Mouse (Mus musculus) CD8-positive naive resting alpha-beta T cell, adult 57 days (primary cell): ENCODE results near the gene Spns1. TPM values are rescaled to one million over a fixed set of nuclear protein-coding genes. Genes with fewer than 3 reads are reported as not detected.

Source experiments
- total RNA-seq: library from RNA; stranded (reverse); gene quantifications from one replicate; pipeline ENCODE4 v1.2.4, GENCODE M21; 2023

Spns1 gene
- 86.1 TPM for total RNA-seq

GRCm38 (mm10) chr7:126377278-126378158, at the start of gene Spns1:
TSS of gene Spns1 (minus strand) at chr7:126377450.

GRCm38 (mm10) chr7:126414725-126415124, 37.5 kb upstream of the Spns1 start, which contains the start of gene Cd19:
TSS of gene Cd19 (minus strand) at chr7:126414889.

GRCm38 (mm10) chr7:126396298-126397119, 19.3 kb upstream of the Spns1 start, which contains the start of gene Nfatc2ip:
TSS of gene Nfatc2ip (minus strand) at chr7:126396737.

GRCm38 (mm10) chr7:126369393-126369792, 7.9 kb downstream of the Spns1 start, which contains the start of gene Lat:
TSS of gene Lat (minus strand) at chr7:126369570.

Other genes with a start within 250 kb of the Spns1 start
- gene Xpo6, start 176.9 kb downstream of the Spns1 start, total RNA-seq, result 159 TPM
- 59.1 TPM for gene Sbk1, start 104.8 kb downstream of the Spns1 start, total RNA-seq
- 568 TPM for gene Lat, start 7.9 kb downstream of the Spns1 start, total RNA-seq
- gene Nfatc2ip, start 19.3 kb upstream of the Spns1 start, total RNA-seq, result 22.8 TPM
- 78.2 TPM for gene Cd19, start 37.4 kb upstream of the Spns1 start, total RNA-seq
- 36.5 TPM for gene Rabep2, start 51.3 kb upstream of the Spns1 start, total RNA-seq
- gene Atp2a1, start 85.7 kb upstream of the Spns1 start, total RNA-seq, result 1.3 TPM
- 93.6 TPM for gene Sh2b1, start 98.0 kb upstream of the Spns1 start, total RNA-seq
- gene Tufm, start 109.9 kb upstream of the Spns1 start, total RNA-seq, result 43.1 TPM
- 201 TPM for gene Atxn2l, start 126.0 kb upstream of the Spns1 start, total RNA-seq
- 132 TPM for gene Eif3c, start 189.0 kb upstream of the Spns1 start, total RNA-seq
- 3.3 TPM for gene Apobr, start 207.5 kb upstream of the Spns1 start, total RNA-seq
- 99.4 TPM for gene Cln3, start 208.4 kb upstream of the Spns1 start, total RNA-seq
- not detected for gene Il27, start 217.5 kb upstream of the Spns1 start, total RNA-seq